Mouse (Mus musculus) kidney, adult 2 months (tissue): Measurements from ENCODE around the gene Arhgef15. TPM values are rescaled to one million over a fixed set of nuclear protein-coding genes. Genes with fewer than 3 reads are reported as not detected.
A peak's percentile ranks its signal among the peaks of the same experiment; 100 is the strongest.
"Not testable (repeated sequence)": the region's sequence is repeated elsewhere in the genome, so short reads cannot be mapped to it uniquely, and the experiment has no call there.

Experiments used
- DNase-seq: peaks from one replicate; pipeline ENCODE4 v3.0.0; 2021
- H3K27ac ChIP-seq: fragments of 200-500 bp; 2 replicates; pipeline ENCODE4 v1.5.1; 2012; ENCODE audit warnings: low read depth, low read length, control low read depth, inconsistent platforms; ENCODE audit not compliant: insufficient read depth
- H3K27me3 ChIP-seq: fragments of 200-500 bp; replicated peaks from 2 replicates; pipeline ENCODE4 v1.6.1; 2012; ENCODE audit warnings: mild to moderate bottlenecking, moderate library complexity, low read length, inconsistent platforms; ENCODE audit not compliant: control insufficient read depth, insufficient read depth
- H3K36me3 ChIP-seq: fragments of 200-500 bp; 2 replicates; pipeline ENCODE4 v1.6.1; 2012; ENCODE audit warnings: mild to moderate bottlenecking, moderate library complexity, low read length, inconsistent platforms; ENCODE audit not compliant: control insufficient read depth, insufficient read depth
- H3K4me1 ChIP-seq: fragments of 200-500 bp; 2 replicates; pipeline ENCODE4 v1.6.1; 2011; ENCODE audit warnings: low read length; ENCODE audit not compliant: control insufficient read depth, insufficient read depth
- H3K4me3 ChIP-seq: fragments of 200-500 bp; 2 replicates; pipeline ENCODE4 v1.5.1; 2011; ENCODE audit warnings: mild to moderate bottlenecking, low read depth, low read length, control low read depth; ENCODE audit not compliant: insufficient read depth
- CTCF ChIP-seq: fragments of 200-500 bp; conservative IDR thresholded peaks from 2 replicates; pipeline ENCODE4 v1.5.1; 2011; ENCODE audit warnings: low read depth, mild to moderate bottlenecking, control low read depth, low read length, moderate library complexity, mixed read lengths; ENCODE audit not compliant: insufficient read depth, insufficient read length
- POLR2A ChIP-seq: fragments of 200-500 bp; IDR thresholded peaks from one replicate; pipeline ENCODE4 v1.6.1; 2011; ENCODE audit warnings: low read depth, low read length, control low read depth
- WGBS: fragments of 180-500 bp; shearing (Covaris S2); methylation state at CpG from one replicate; pipeline ENCODE4 v1.1.7; 2018; 5-methylcytosine and 5-hydroxymethylcytosine counted together
- polyA plus RNA-seq: library from polyadenylated mRNA; depleted of rRNA; stranded (reverse); fragments of >200 nt; gene quantifications from 2 replicates; pipeline ENCODE4 v1.2.3, GENCODE M21; 2012; rRNA removed

Arhgef15 gene
- 38.2 and 44.7 TPM in 2 replicates for polyA plus RNA-seq

GRCm38 (mm10) chr11:68957308-68957707, at the start of gene Arhgef15:
Gene Arhgef15, minus strand, starts transcription at chr11:68957480.
- 64% methylated on average over 8 of the region's 8 CpGs for WGBS
- no peak for TF ChIP-seq CTCF
- no peak for TF ChIP-seq POLR2A
- H3K27me3 ChIP-seq = no peaks in the 10 kb centered on the region
- H3K4me1 ChIP-seq = peaks cover 3% of the 10 kb centered on the region; the same call in 1 of the 2 replicates
- H3K27ac ChIP-seq = peak within 1 kb of the TSS; percentile 80
- H3K4me3 ChIP-seq = peak within 1 kb of the TSS; percentile 76
- H3K36me3 ChIP-seq = no peaks in the 10 kb centered on the region
- peak; percentile 47 for DNase-seq

- not testable (repeated sequence) for H3K4me1 ChIP-seq, H3K36me3 ChIP-seq, H3K4me3 ChIP-seq, DNase-seq, H3K27ac ChIP-seq, H3K27me3 ChIP-seq
Observed at GRCm38 (mm10) chr11:69006575-69006974, 49.3 kb upstream of the Arhgef15 start.

GRCm38 (mm10) chr11:69005193-69005592, 47.9 kb upstream of the Arhgef15 start:
- no peak overlapping the region for H3K27ac ChIP-seq
- DNase-seq = no peak
- TF ChIP-seq POLR2A = no peak
- TF ChIP-seq CTCF = no peak
- no peaks in the 10 kb centered on the region for H3K27me3 ChIP-seq
- H3K4me3 ChIP-seq = no peak overlapping the region
- H3K36me3 ChIP-seq = peaks cover 2% of the 10 kb centered on the region
- 86% methylated on average over 7 of the region's 7 CpGs for WGBS
- H3K4me1 ChIP-seq = no peaks in the 10 kb centered on the region

- H3K36me3 ChIP-seq = peaks cover 2% of the 10 kb centered on the region
- no peaks in the 10 kb centered on the region for H3K27me3 ChIP-seq
- no peak overlapping the region for H3K27ac ChIP-seq
- no peaks in the 10 kb centered on the region for H3K4me1 ChIP-seq
- DNase-seq = peak; percentile 39
- H3K4me3 ChIP-seq = no peak overlapping the region
- WGBS = 40% methylated on average over 4 of the region's 4 CpGs
- TF ChIP-seq POLR2A (no peak), CTCF (0 out of 2 replicates have a peak, but pooled peaks have one; percentile 33)
Observed at GRCm38 (mm10) chr11:69003592-69003991, 46.3 kb upstream of the Arhgef15 start.

GRCm38 (mm10) chr11:69002782-69003181, 45.5 kb upstream of the Arhgef15 start:
- not testable (repeated sequence) for H3K36me3 ChIP-seq, H3K27ac ChIP-seq, H3K4me3 ChIP-seq, H3K27me3 ChIP-seq, H3K4me1 ChIP-seq, DNase-seq
- 93% methylated on average over 4 of the region's 4 CpGs for WGBS

GRCm38 (mm10) chr11:68997080-68997479, 39.8 kb upstream of the Arhgef15 start:
- WGBS = 95% methylated on average over 4 of the region's 4 CpGs
- Histone ChIP-seq H3K36me3 (peaks cover 2% of the 10 kb centered on the region), H3K4me1 (no peaks in the 10 kb centered on the region), H3K4me3 (no peak overlapping the region), H3K27me3 (no peaks in the 10 kb centered on the region), H3K27ac (no peak overlapping the region)
- TF ChIP-seq POLR2A (no peak), CTCF (no peak)
- DNase-seq = no peak

GRCm38 (mm10) chr11:68994377-68994776, 37.1 kb upstream of the Arhgef15 start:
- Histone ChIP-seq H3K4me3 (no peak overlapping the region), H3K36me3 (no peaks in the 10 kb centered on the region; the same call in 1 of the 2 replicates), H3K27me3 (no peaks in the 10 kb centered on the region), H3K4me1 (no peaks in the 10 kb centered on the region), H3K27ac (no peak overlapping the region)
- DNase-seq = no peak
- 95% methylated on average over 3 of the region's 3 CpGs for WGBS
- TF ChIP-seq CTCF (0 out of 2 replicates have a peak, but pooled peaks have one; percentile 14), POLR2A (no peak)

- 88% methylated on average over 7 of the region's 7 CpGs for WGBS
- Histone ChIP-seq H3K27ac (no peak overlapping the region), H3K36me3 (no peaks in the 10 kb centered on the region; the same call in 1 of the 2 replicates), H3K27me3 (no peaks in the 10 kb centered on the region), H3K4me3 (no peak overlapping the region), H3K4me1 (no peaks in the 10 kb centered on the region)
- TF ChIP-seq POLR2A (no peak), CTCF (no peak)
- DNase-seq = no peak
Observed at GRCm38 (mm10) chr11:68993122-68993521, 35.8 kb upstream of the Arhgef15 start.
